Mouse (Mus musculus): ENCODE data around the gene Fkbp1a. TPM values are rescaled to one million over a fixed set of nuclear protein-coding genes. Genes with fewer than 3 reads are reported as not detected.

Gene Fkbp1a
- polyA plus RNA-seq, 1 experiment from 2014 or later, result 586 TPM

Other genes with a start within 250 kb of the Fkbp1a start
- not detected in 2 replicates for gene 4921509C19Rik, start 66.3 kb upstream of the Fkbp1a start, polyA plus RNA-seq (2015; fragmentation: Nextera tagmentation; extraction: Ambion mirVana)
- 174 and 201 TPM in 2 replicates for gene Nsfl1c, start 48.3 kb upstream of the Fkbp1a start, polyA plus RNA-seq (2015; fragmentation: Nextera tagmentation; extraction: Ambion mirVana)
- 19.2 and 19.3 TPM in 2 replicates for gene Sdcbp2, start 30.1 kb downstream of the Fkbp1a start, polyA plus RNA-seq (2015; fragmentation: Nextera tagmentation; extraction: Ambion mirVana)
- gene Snph, start 90.1 kb downstream of the Fkbp1a start, polyA plus RNA-seq (2015; fragmentation: Nextera tagmentation; extraction: Ambion mirVana), result 1.2 and 1.7 TPM in 2 replicates
- gene Rad21l, start 126.0 kb downstream of the Fkbp1a start, polyA plus RNA-seq (2015; fragmentation: Nextera tagmentation; extraction: Ambion mirVana), result not detected in 2 replicates
- 1.4 and 1.6 TPM in 2 replicates for gene Tmem74b, start 159.5 kb downstream of the Fkbp1a start, polyA plus RNA-seq (2015; fragmentation: Nextera tagmentation; extraction: Ambion mirVana)
- 39.0 and 41.7 TPM in 2 replicates for gene Psmf1, start 201.7 kb downstream of the Fkbp1a start, polyA plus RNA-seq (2015; fragmentation: Nextera tagmentation; extraction: Ambion mirVana)

Data from stomach, embryonic 15.5 days (tissue).